Mouse (Mus musculus): ENCODE results near the gene Als2cr12.
"Not testable (repeated sequence)": the region's sequence is repeated elsewhere in the genome, so short reads cannot be mapped to it uniquely, and the experiment has no call there.

The Als2cr12 gene

DNA sequence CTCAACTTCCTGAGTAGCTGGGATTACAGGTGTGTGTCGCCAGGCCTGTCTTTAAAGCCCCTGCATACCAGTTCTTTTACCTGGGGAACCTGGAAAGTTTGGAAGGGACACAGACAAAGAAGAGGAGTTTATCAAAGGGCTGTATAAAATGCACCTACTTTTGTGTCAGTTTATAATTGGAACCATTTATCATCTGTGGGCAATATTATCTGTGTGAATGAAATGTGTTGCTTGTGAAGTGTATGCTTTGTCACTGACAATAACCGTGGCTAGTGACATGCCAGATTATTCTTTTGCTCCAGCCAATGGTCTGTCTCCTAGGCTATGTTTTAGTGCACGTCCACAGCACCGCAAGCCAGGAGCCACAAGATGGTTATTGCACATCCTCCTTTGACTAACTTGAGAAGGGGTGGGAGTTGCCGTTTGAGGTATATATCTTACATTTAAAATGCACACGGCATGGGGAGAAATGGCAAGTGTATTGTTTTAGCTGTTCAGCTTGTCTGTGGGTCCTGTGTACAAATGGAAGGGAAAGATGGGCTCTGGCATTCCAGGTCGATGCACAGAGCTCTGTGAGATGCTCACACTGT, 23.7 kb upstream of the Als2cr12 start:
- DNase-seq (ENCODE audit: low spot score): no peak

DNA sequence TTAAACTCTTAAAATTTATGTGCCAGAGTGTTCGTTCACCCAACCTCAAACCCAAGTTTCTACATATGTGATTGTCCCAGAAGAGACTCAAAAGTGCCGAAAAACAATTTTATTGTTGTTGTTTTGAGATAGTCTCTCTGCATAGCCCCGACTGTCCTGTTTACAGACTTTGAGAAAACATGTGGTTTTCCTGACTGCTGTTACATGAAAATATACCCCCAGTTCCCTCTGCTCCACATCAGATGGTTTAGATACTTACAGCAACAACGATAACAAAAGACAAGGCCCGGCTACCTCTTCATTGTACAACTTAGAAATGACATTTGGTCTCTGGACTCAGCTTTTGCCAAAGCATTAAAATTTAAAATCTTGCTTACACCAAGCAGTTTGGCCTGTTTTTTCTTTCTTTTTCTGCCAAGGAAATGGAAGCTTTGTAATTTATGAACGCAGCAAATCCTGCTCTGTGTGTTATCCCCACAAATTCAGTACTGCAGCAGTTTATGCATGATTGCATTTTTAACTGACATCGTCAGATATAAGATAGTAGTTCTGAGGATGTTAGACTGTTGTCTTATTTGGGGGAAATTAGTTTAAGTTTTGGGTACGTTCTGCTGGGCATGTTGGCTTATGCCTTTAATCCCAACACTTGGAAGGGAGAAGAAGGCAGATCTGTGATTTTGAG, 21.9 kb upstream of the Als2cr12 start:
- no peak for DNase-seq (ENCODE audit: low spot score)

DNA sequence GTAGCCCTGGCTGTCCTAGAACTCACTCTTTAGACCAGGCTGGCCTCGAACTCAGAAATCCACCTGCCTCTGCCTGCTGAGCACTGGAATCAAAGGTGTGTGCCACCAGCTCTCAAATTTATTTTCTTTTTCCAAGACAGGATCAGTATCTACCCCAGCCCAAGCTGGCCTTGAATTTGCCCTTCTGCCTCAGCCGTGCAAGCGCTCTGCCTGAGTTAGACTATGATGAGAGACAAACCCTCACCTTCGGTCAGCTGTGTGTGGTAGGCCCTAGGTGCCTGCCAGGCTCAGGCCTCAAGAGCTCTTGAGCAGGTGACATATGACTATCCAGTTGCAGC, 21.1 kb upstream of the Als2cr12 start:
- no peak for DNase-seq (ENCODE audit: low spot score)

DNA sequence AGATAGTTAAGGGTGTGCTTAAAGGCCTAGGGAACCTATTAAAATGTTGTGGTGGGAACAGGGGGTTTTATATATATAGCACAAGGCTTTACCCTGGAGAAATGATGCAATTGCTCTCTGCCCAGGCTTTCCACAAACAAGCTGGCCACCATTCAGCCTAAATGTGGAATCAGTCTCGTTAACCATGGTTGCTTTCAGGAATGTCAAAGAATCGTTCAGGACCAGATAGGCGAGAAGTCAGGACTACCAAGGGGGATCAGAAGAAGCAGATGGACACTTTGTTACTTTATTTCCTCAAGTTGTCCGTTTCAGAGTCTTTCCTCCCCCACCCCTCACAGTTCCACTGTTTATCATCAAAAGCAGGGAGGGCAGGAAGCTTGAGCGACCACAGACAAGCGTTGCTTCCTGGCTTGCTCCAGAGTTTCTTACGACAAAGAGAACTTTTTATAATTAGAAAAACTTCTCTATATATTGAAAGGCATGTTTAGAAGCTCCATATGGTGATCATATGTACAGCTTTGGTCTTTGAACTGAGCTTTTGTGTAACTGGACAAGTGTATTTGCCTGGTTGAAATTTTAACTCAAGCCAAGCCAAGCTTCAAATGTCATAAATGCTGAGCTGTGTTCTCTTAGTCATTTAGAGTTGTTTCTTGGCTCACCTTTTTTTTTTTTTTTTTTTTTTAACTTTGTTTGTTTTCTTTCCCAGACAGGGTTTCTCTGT, 20.5 kb upstream of the Als2cr12 start:
- no peak for DNase-seq (ENCODE audit: low spot score)

DNA sequence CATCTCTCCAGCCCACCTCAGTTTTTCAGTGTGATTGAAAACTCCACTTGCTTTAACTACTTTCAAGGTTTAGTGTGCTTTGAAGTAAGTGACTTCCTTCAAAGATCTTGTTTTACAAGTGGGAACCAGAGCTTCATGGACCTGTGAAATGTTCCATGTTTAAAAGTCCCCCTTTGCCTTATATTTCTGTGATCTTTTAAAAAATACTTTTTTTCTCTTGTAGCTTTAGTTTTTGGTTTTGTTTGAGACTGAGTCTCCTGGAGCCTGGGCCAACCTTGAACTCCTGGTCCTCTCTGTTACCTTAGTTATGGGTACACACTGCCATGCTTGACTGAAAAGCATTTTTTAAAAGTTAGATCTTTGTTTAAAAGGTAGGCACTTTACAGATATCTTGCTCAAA, 19.7 kb upstream of the Als2cr12 start:
- DNase-seq (ENCODE audit: low spot score): no peak

DNA sequence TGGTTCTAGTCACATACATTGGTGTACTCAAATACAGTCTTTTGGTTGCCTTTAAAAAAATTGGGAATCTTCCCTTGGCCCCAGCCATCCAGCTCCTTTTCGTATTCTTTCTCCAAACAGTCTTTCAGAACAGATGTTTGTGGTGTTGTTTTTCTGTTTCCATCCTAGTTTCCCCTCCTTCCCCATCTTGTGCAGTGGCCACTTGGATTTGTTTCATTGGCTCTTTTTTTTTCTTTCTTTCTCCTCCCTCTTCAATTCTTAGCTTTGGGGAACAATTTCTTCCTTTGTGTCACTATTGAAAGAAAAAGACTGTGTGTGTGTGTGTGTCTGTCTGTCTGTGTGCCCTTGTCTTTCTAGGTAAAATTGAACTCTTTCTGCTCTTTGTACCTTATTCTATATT, 18.6 kb upstream of the Als2cr12 start:
- DNase-seq (ENCODE audit: low spot score): no peak

DNA sequence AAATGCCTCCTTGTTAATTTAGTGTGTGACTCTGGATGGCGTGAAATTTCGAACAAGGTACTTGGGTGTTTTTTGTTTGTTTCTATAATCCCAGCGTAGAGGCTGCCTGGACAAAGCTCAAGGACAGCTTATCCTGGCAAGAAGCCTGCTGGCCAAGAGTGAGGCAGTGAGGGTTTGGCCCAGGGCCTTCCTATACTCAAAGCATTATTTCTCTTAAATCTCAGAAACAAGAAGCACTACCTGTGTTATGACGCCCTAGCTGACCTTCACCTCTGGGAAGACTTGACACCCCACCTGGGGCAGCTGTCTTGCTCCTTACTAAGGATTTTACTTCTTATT, 18.1 kb upstream of the Als2cr12 start:
- peak; percentile 47 for DNase-seq (ENCODE audit: low spot score)

DNA sequence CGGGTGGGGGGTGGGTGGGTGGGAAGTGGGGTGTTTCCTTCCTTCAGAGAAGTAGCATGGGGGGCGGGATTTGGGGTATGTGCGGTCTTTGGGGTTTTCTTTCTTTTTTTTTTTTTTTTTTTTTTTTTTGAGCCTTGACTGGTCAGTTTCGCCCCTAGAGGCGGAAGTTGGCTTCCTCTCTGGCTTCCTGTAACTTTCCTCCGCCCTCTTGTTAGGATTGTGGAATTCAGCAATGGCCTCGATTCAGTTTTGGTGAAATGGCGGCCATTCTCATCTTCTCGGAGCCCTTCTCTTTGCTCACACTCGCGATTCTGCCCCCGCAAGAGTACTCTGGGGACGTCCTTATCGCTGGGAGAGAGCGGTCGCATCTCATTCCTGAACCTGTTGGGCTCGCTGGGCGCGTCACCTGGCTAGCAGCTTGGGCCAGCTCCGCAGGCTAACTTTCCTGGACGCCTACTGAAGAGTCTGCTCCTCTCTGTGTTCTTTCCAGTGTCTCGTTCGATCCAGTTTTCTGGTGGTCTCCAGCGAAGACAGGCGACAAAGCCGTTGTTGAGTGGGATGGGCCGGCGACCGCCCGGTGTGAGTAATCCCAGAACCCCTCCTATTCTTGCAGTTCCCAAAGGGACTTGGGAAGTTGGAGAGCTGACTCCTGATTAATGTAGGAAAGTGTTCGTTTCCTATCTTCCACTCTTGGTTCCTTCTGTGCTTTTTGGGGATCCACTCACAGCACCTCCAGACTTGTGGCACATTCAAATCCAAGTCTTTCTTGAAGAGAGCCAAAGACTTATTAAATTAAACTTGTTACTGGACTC, 17.5 kb upstream of the Als2cr12 start:
- DNase-seq (ENCODE audit: low spot score): peak; percentile 47

DNA sequence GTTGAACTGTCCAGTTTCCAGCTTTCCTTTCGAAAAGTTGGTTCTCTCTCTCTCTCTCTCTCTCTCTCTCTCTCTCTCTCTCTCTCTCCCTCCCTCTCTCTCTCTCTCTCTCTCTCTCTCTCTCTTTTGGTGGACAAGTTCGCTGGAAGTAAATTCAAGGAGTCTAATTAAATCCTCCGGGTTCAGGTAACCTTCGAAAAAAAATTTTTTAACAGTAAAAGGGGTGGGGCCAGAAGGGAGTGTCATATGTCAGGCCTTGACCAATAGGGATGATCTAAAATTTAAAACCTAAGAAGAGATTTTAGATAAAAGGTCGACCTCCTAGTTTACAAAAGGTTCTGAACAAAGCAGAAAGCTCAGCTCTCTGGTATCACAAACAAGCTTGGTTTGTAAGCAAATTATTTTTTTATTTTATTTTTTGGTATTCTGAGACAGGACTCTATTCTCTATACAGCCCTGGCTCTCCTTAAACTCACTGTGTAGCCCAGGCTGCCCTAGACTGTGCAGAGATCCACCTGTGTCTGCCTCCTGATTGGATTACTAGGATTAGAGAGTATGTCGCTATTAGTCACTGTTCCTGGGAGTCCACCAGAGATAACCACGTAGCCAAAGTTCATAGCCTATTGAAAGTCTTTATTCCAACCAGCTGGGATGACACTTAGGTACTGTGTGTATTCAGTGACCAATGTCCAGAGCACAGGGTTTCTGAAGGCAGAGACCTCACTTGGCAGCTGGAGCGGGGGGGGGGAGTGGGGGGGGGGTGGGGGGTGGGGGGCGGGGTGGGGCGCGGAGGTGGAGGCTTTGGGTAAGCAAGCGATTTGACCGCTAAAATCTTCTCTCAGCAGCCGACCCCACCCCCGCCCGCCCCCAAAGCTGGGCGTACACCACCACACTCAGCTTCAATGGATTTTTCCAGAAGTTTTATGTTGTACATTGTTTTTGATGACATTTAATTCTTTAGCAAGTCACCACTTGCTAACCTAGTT, 16.6 kb upstream of the Als2cr12 start:
- DNase-seq (ENCODE audit: low spot score): no peak

DNA sequence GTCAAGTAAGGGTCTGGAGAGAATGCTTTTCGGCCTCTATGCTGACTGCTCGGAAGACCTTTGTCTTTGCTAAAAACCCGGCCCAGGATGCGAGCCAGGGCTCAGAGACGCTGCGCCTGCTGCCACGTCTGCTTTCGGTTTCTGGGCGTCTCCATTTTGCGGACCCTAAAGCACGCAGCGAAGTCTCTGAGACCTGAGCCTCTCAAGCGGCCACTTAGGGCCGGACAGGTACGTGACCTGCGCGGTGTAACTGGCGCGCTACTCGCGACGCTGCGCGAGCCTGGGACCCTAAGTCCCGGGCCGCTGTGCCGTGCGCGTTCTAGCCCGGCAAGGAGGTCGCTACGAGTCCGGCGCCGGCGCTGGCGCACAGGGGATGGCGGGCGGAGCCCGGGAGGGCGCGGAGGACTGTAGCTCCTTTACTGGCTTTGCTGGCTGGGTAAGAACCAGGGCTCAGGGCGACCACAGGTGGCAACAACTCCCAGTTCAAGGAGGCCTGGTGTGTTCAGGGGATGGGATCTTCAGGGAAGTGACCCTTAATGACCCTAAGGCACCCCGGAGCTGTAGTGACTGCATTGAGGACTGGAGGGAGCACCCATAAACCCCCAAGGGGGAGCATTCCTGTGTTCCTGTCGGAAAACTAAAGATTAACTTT, 15.7 kb upstream of the Als2cr12 start, which contains the start of gene Cflar:
TSS of gene Cflar (plus strand) at position 144 of the 652 bp plus-strand sequence.
- peak; percentile 65 for DNase-seq (ENCODE audit: low spot score)

DNA sequence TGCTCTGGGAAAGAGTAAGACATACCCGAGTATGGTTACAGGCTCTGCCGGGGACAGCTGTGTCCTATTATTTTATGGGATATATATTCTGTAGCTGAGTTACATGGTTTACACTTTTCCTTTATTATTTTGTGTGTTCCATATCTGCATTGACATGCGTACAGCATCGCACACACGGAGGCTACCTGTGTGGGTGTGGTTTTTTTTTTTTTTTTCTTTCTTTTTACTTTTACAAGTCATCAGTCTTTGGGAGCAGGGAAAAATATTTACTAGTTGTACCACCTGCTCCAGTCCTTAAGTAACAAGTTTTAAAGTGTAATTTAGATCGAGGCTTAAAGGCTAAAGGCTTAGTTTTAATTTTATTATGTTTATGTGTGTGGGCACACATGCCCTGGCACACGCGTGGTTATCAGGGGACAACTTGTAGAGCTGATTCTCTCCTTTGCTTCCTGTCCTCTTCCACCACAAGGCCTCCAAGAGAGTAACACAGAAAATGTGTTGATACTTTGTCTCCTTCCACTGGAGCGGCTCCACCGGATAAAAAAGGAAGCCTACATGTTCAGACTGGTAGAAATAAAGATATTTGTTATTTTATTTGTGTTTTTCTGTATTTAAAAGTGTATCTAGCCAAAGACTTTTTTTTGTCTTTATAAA, 15.0 kb upstream of the Als2cr12 start:
- DNase-seq (ENCODE audit: low spot score): no peak

DNA sequence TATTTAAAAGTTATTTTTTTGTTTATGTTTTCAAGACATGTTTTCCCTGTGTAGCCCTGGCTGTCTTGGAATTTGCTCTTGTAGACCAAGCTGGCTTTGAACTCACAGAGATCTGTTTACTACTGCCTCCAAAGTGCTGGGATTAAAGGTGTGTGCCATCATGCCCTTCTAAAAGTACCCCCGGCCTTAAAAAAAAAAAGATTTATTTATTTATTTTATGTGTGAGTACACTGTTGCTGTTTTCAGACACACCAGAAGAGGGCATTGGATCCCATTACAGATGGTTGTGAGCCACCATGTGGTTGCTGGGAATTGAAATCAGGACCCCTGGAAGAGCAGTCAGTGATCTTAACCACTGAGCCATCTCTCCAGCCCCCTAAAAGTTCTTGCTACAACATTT, 14.3 kb upstream of the Als2cr12 start:
- DNase-seq (ENCODE audit: low spot score): not testable (repeated sequence)

DNA sequence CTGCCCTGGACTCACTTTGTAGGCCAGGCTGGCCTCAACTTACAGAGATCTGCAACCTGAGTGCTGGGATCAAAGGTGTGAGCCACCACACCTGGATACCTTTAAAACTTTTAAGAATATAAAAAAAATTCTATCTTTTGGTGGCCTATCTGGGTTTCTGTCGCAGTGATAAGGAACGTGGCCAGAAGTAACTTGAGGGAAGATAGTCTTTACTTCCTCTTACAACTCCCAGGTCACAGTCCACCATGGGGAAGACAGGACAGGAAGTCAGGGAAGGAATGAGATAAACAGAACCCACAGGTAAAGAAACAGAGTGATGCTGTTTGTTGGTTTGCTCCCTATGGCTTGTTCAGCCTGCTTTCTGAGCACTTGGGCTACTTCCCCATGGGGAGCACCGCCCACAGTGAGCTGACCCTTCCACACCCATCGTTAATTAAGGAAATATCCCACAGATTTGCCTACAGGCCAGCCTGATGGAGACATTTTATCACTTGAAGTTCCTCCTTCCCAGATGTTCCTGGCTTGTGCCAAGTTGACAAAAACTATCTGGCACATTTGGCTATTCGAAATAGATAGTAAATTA, 4.9 kb upstream of the Als2cr12 start:
- DNase-seq (ENCODE audit: low spot score): not testable (repeated sequence)

DNA sequence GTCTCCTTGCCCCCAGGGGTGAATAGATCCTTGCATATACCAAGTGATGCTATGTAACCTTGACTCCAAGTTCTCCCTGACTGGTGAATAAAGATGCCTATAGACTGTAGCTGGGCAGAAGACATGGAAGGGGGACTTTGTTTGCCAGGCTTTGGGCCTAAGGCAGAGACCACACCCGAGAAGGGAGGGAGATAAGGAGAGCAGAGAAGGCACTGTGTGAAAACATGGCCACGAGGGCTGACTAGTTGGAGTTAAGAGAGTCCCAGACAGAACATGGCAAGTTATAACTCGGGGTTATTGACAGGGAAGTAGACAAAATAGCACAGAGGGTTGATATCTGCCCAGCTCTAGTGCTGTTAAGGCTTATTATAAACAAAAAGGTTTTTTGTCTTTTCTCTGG, 4.2 kb upstream of the Als2cr12 start:
- no peak for DNase-seq (ENCODE audit: low spot score)

DNA sequence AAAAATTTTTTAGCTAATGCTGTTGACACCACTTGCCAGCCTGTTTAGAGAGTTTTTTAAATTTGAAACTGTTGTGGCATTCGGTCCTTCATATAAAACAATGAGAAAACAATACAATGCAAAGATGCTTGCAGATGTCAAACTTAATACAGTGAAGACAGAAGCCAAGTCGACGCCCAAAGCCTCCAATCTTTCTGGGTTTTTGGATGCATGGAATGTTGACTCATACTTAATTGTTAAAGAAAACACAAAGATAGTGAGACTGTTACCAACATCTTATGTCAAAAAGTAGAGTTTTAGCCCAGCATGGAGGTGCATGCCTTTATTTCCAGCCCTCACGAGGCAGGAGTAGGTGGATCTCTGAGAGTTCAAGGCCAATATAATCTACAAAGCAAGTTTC, 3.0 kb upstream of the Als2cr12 start:
- DNase-seq (ENCODE audit: low spot score): no peak

DNA sequence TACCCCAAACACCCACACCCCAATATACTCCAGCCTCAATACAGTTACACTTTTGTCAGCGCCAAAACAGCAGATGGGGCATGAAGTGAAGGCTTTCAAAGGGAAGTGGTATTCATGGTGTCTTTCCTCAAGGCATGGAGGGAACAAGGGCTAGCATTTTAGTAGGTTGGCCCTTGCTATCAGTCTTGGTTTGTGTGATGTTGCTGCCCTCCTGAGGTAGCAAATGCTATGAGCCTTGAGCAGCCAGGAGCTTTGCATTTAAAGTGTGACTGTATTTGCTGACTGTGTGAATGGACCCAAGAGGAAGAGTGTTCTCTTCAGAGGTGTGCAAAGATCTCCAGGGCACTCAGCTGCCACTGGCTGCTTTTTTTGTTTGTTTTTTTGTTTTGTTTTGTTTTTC, 1.8 kb upstream of the Als2cr12 start:
- not testable (repeated sequence) for DNase-seq (ENCODE audit: low spot score)

DNA sequence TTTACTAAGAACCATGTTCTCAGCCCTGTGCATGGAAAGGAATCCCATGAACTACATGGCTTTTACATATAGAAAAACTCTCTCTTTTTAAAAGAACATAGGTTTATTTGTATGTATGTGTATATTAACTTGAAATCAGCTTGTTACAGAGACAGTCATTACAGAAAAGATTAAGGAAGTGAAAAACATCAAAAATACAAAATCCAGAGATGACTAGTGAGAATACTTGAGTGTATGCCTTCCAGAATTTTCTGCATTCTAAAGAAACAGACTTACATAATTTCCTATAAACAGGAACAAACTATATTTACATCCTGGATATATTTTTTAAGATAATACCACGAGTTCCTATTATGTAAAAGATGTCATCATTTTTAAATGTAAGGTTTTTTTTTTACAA, 2.1 kb downstream of the Als2cr12 start:
- no peak for DNase-seq (ENCODE audit: low spot score)

DNA sequence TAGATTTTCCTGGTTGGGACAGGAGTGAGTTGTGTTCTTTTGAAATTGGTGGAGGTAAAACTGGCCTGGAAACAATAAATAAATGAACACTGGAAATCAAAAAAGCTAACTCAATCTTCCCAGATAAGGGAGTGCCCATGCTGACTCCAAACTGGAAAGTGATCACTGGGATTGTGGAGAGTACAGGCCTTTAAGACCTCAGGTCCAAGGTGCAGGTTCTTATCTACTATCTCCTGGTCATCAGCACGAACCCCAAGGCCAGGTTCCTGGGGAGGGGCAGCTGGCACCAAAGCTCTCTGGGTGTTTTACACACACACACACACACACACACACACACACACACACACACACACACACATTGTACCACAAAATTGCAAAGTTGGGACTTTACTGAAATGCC, 4.1 kb downstream of the Als2cr12 start:
- not testable (repeated sequence) for DNase-seq (ENCODE audit: low spot score)

DNA sequence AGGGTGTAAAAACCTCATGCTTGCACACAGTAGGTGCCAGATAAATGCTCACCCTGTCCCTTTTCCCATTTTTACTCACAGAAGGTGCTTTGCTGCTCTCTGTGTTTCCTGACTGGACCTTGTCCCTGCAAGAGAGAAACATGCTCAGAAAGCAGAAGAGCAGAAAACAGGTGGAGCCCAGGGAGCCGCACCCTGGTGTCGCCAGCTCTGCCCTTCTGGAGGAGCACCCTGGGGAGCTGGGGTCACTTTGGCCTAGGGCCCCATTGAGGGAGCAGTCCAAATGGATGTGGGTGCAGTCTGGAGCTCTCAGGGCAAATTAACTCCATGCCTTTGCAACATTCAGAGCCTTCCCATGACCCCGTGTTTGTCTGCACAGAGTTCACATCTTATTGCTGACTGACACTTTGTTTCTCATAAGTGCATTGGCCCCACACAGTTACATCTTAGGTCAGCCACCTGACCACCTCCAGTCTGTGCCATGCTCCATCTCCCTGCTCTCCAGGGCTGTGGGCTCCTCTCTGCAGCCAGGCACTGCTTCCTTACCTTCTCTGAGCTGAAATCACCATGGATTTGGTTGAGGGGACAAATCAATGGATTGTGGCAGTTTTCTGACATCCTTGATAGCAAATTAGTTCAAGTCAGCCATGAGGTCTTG, 4.8 kb downstream of the Als2cr12 start:
- not testable (repeated sequence) for DNase-seq (ENCODE audit: low spot score)

Data from urinary bladder, postnatal 25 days (tissue).